Mouse (Mus musculus) regulatory T cell (primary cell): ENCODE data around the gene Grwd1.

Source experiments
- in situ Hi-C: fragments of 300-600 bp; cut with MboI, MseI; formaldehyde crosslinking; loops from one replicate; pipeline ENCODE4 v1.15.1; 2025; ENCODE audit warnings: high pct_unique_total_duplicates

Grwd1 gene

GRCm38 (mm10) chr7:45842950-45843744, 12.4 kb upstream of the Grwd1 start:
- in situ Hi-C loops: no loop called here

- in situ Hi-C loops: no loop called here
Measured at GRCm38 (mm10) chr7:45833924-45834323, 3.2 kb upstream of the Grwd1 start.

GRCm38 (mm10) chr7:45833148-45833790, 2.5 kb upstream of the Grwd1 start:
- in situ Hi-C loops: no loop called here

- in situ Hi-C loops: no loop called here
Measured at GRCm38 (mm10) chr7:45832428-45832827, 1.7 kb upstream of the Grwd1 start.

GRCm38 (mm10) chr7:45831128-45831525, 383 bp upstream of the Grwd1 start:
- in situ Hi-C loops: no loop called here

GRCm38 (mm10) chr7:45826631-45827030, 4.1 kb downstream of the Grwd1 start:
- in situ Hi-C loops: no loop called here

GRCm38 (mm10) chr7:45824598-45824997, 6.1 kb downstream of the Grwd1 start, which contains the start of gene Kcnj14:
TSS of gene Kcnj14 (minus strand) at chr7:45824782.
- in situ Hi-C loops: no loop called here

GRCm38 (mm10) chr7:45820913-45821312, 9.8 kb downstream of the Grwd1 start:
- in situ Hi-C loops: no loop called here

GRCm38 (mm10) chr7:45819843-45820242, 10.9 kb downstream of the Grwd1 start:
- in situ Hi-C loops: loop anchor here (10.0 kb wide), 1 partner anchor 385 kb away; the partner anchor contains the start of genes Gys1 and Ruvbl2

- in situ Hi-C loops: loop anchor here (10.0 kb wide), 1 partner anchor 381 kb away; the partner anchor contains the start of genes Gys1 and Ruvbl2
Measured at GRCm38 (mm10) chr7:45815984-45816351, 14.8 kb downstream of the Grwd1 start.

GRCm38 (mm10) chr7:45815323-45815983, 15.3 kb downstream of the Grwd1 start:
- in situ Hi-C loops: loop anchor here (10.0 kb wide), 1 partner anchor 381 kb away; the partner anchor contains the start of genes Gys1 and Ruvbl2

GRCm38 (mm10) chr7:45814841-45815240, 15.9 kb downstream of the Grwd1 start:
- in situ Hi-C loops: loop anchor here (10.0 kb wide), 1 partner anchor 380 kb away; the partner anchor contains the start of genes Gys1 and Ruvbl2

GRCm38 (mm10) chr7:45813787-45814779, 16.7 kb downstream of the Grwd1 start, which contains the start of gene Cyth2:
TSS of gene Cyth2 (minus strand) at chr7:45814581.
- in situ Hi-C loops: loop anchor here (10.0 kb wide), 1 partner anchor 379 kb away; the partner anchor contains the start of genes Gys1 and Ruvbl2

GRCm38 (mm10) chr7:45812921-45813320, 17.8 kb downstream of the Grwd1 start:
- in situ Hi-C loops: loop anchor here (10.0 kb wide), 1 partner anchor 378 kb away; the partner anchor contains the start of genes Gys1 and Ruvbl2

- in situ Hi-C loops: loop anchor here (5.0 to 10.0 kb wide), 3 partner anchors 77 to 375 kb away; partner anchors contain the start of genes Gys1 and Ruvbl2
Measured at GRCm38 (mm10) chr7:45809276-45810075, 21.3 kb downstream of the Grwd1 start.

- in situ Hi-C loops: loop anchor here (5.0 kb wide), 2 partner anchors 76 to 124 kb away; no protein-coding TSS in a partner anchor
Measured at GRCm38 (mm10) chr7:45808471-45808870, 22.3 kb downstream of the Grwd1 start.

- in situ Hi-C loops: loop anchor here (5.0 kb wide), 2 partner anchors 74 to 126 kb away; no protein-coding TSS in a partner anchor
Measured at GRCm38 (mm10) chr7:45805941-45806340, 24.8 kb downstream of the Grwd1 start.

- in situ Hi-C loops: no loop called here
Measured at GRCm38 (mm10) chr7:45802551-45802950, 28.2 kb downstream of the Grwd1 start.

GRCm38 (mm10) chr7:45801348-45801747, 29.4 kb downstream of the Grwd1 start:
- in situ Hi-C loops: no loop called here
